Mouse (Mus musculus): ENCODE measurements at regions not wholly inside any gene's neighbourhood (a gene's known extent, or its start where the extent isn't known, plus 50 kb on each side); places are given as distances from the start of the nearest gene placed in this dataset.

- TF ChIP-seq POLR2A (IDR thresholded peaks at IDR 0.05; ENCODE audit: borderline replicate concordance, extremely low read depth, low read depth, low read length) (no peak), CTCF (IDR thresholded peaks at IDR 0.05; ENCODE audit: insufficient read depth, low read length) (no peak)
Measured at GRCm38 (mm10) chr9:41257244-41257643, 95.7 kb upstream of the Ubash3b start.
